Mouse (Mus musculus) lung, embryonic 14.5 days (tissue): ENCODE measurements around the gene Snai3. TPM values are rescaled to one million over a fixed set of nuclear protein-coding genes. Genes with fewer than 3 reads are reported as not detected.
A peak's percentile ranks its signal among the peaks of the same experiment; 100 is the strongest.

Experiments used
- ATAC-seq: fragments of 200-750 bp; cut with Nextera tagmentation; 2 replicates; pipeline ENCODE4 v1.8.0; 2017; ENCODE audit warnings: mild to moderate bottlenecking, moderate TSS enrichment, moderate library complexity; ENCODE audit not compliant: insufficient read depth
- DNase-seq: peaks from one replicate; pipeline ENCODE4 v3.0.0-alpha.2; 2015
- H3K27ac ChIP-seq: fragments of 300-500 bp; sonication (generic); 2 replicates; pipeline ENCODE4 v1.5.1; 2014; ENCODE audit warnings: low read depth, mild to moderate bottlenecking, moderate library complexity
- H3K27me3 ChIP-seq: fragments of 300-500 bp; sonication (generic); 2 replicates; pipeline ENCODE4 v1.6.1; 2014; ENCODE audit warnings: low read length, control low read depth; ENCODE audit not compliant: insufficient read depth
- H3K36me3 ChIP-seq: fragments of 300-500 bp; sonication (generic); 2 replicates; pipeline ENCODE4 v1.6.1; 2014; ENCODE audit warnings: control low read depth; ENCODE audit not compliant: insufficient read depth
- H3K4me1 ChIP-seq: fragments of 300-500 bp; sonication (generic); 2 replicates; pipeline ENCODE4 v1.6.1; 2014; ENCODE audit warnings: antibody characterized with exemption, control low read depth; ENCODE audit not compliant: insufficient read depth
- H3K4me2 ChIP-seq: fragments of 300-500 bp; sonication (generic); 2 replicates; pipeline ENCODE4 v1.6.1; 2014; ENCODE audit warnings: mild to moderate bottlenecking
- H3K4me3 ChIP-seq: fragments of 300-500 bp; sonication (generic); 2 replicates; pipeline ENCODE4 v1.5.1; 2014; ENCODE audit warnings: low read depth, low read length
- H3K9ac ChIP-seq: fragments of 300-500 bp; sonication (generic); 2 replicates; pipeline ENCODE4 v1.6.1; 2014
- H3K9me3 ChIP-seq: fragments of 300-500 bp; sonication (generic); 2 replicates; pipeline ENCODE4 v1.6.1; 2016; ENCODE audit warnings: low read depth, low read length, control low read depth
- CTCF ChIP-seq: IDR thresholded peaks from 2 replicates; pipeline ENCODE4 v1.5.1; 2016; ENCODE audit warnings: antibody characterized with exemption, low read depth
- WGBS: fragments of 180-500 bp; shearing (Covaris S2); extraction: QIAGEN DNeasy Blood & Tissue Kit; methylation state at CpG from one replicate; pipeline ENCODE4 v1.1.7; 2014; 5-methylcytosine and 5-hydroxymethylcytosine counted together
- microRNA-seq: library from miRNA; unstranded; fragments of <30 nt; microRNA quantifications from one replicate; pipeline ENCODE4, GENCODE M21; 2016; ENCODE audit warnings: borderline number of aligned reads
- polyA plus RNA-seq: library from polyadenylated mRNA; unstranded; fragments of >200 nt; fragmentation: Nextera tagmentation; extraction: Ambion mirVana; gene quantifications from 2 replicates; pipeline ENCODE4 v1.2.1, GENCODE M21; 2014

The Snai3 gene
- polyA plus RNA-seq, 1 experiment from 2014 or later: 1.3 TPM

DNA sequence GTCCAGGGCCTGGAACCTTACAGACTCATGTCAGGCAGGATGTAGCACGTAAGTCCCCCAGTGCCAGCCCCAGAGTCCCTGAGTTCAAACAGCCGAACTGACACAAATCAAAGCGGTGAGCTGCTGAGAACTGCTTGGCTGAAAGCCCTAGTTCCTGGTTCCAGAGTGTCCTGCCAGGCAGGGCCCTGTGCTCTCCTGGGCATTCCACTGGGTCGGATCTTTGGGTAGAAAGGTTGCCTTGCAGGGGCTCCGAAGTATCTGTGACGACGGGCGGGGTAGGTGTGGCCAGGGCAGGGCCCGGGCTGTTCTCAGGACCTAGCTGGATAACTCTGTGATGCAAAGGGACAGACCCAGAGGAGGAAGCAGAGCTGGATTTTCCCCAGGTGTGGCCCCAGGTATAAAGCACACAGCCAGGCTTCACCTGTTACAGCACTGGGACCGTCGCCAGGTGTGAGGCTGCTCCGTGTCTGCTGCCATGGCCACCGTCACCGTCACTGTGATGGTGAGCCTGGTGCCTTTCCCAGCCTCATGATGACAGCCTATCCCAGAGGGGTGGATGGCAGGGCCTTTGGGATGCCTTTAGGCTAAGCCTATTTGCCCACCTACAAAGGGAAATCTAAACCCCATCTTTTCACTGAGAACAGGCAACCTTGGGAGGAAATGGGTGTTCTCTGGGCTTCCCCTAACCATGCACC is 39.0 kb downstream of the Snai3 start, which contains the start of gene Il17c:
Gene Il17c (plus strand): TSS at position 645 of the 695 bp plus-strand sequence.
- WGBS: 77% methylated on average over 14 of the region's 14 CpGs
- peaks cover 32% of the 10 kb centered on the region for H3K36me3 ChIP-seq
- H3K4me1 ChIP-seq: no peaks in the 10 kb centered on the region
- TF ChIP-seq CTCF: no peak
- H3K27me3 ChIP-seq: no peaks in the 10 kb centered on the region
- no peak within 1 kb of the TSS for H3K4me2 ChIP-seq
- H3K9ac ChIP-seq: no peak within 1 kb of the TSS
- H3K4me3 ChIP-seq: no peak within 1 kb of the TSS
- no peak for DNase-seq
- no peaks in the 10 kb centered on the region for H3K9me3 ChIP-seq
- ATAC-seq: no peak
- no peak within 1 kb of the TSS for H3K27ac ChIP-seq

DNA sequence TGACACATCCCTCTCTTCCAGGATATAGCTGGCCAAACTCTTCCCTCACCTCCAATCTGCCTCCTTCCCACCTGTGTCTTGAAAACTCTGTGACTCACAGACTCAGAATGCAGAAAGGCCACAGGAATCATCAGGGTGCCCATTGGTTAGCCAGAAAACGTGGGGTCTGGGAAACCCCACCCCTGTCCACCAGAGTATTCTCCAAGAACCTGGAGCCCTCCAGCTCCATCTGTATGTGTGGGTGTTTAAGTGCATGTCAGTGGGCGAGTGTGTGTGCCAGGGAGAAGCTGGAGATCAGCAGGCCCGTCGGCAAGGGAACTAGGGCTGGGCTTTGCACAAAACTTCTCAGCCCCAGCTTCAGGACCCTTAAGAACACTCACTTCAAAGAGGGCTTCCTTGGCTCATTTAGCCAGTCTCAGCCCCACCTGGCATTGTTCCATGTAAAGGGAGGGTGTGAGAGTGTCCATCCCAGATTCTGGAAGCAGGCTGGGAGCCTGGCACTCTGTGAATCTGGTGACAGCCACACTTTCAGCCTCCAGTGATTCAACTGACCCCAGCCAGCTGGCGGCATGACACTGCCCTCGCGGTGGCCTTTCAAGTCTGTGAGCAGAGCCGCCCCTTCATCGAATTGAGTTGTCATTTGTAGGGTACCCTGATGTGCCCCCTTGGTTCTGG is 40.5 kb downstream of the Snai3 start:
- Histone ChIP-seq H3K27me3 (no peaks in the 10 kb centered on the region), H3K27ac (no peak overlapping the region; the same call in 1 of the 2 replicates), H3K4me2 (no peak overlapping the region), H3K4me1 (no peaks in the 10 kb centered on the region), H3K9ac (no peak overlapping the region), H3K9me3 (no peaks in the 10 kb centered on the region), H3K36me3 (peaks cover 42% of the 10 kb centered on the region), H3K4me3 (no peak overlapping the region)
- no peak for ATAC-seq
- 52% methylated on average over 9 of the region's 9 CpGs for WGBS
- TF ChIP-seq CTCF: no peak
- peak; percentile 66 for DNase-seq

DNA sequence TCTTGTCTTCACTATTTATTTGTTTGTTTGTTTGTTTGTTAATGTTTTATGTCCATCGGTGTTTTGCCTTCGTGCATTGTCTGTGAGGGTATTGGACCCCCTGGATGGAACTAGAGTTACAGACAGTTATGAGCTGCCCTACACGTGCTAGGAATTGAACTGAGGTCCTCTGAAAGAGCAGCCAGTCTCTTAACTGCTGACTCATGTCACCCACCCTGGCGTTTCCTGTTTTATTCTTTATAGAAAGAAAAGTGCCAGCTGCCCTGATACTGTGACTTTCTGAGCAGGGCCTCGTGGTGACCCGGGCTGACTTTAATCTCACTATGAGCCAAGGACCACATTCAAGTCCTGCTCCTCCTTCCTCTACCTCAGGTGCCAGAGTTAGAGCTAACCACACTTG is 45.0 kb downstream of the Snai3 start:
- H3K4me1 ChIP-seq: no peaks in the 10 kb centered on the region
- no peak overlapping the region for H3K9ac ChIP-seq
- H3K27me3 ChIP-seq: no peaks in the 10 kb centered on the region
- H3K36me3 ChIP-seq: peaks cover 86% of the 10 kb centered on the region
- 80% methylated on average over 6 of the region's 6 CpGs for whole genome bisulfite sequencing
- H3K9me3 ChIP-seq: no peaks in the 10 kb centered on the region
- ATAC-seq: no peak
- H3K27ac ChIP-seq: no peak overlapping the region
- TF ChIP-seq CTCF: no peak
- H3K4me3 ChIP-seq: no peak overlapping the region
- no peak overlapping the region for H3K4me2 ChIP-seq
- DNase-seq: no peak

DNA sequence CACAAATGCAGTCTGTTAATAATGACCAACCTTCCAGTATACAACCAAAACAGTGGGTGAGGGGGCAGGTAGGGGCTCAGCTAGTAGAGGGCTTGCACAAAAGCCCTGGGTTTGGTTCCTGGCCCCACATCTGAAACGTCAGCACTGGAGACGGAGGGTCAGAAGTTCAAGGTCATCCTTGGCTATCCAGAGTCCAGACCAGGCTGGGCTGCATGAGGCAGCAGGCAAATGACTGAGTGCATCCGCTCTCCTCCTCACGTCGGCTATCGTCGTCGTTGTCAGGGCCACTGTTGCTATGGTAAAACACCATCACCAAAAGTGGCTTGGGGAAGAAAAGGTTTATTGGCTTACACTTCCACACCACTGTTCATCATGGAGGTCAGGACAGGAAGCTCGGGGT is 46.2 kb downstream of the Snai3 start:
- Histone ChIP-seq H3K9ac (no peak overlapping the region), H3K9me3 (no peaks in the 10 kb centered on the region), H3K4me3 (no peak overlapping the region), H3K27me3 (no peaks in the 10 kb centered on the region), H3K27ac (no peak overlapping the region), H3K4me1 (no peaks in the 10 kb centered on the region), H3K4me2 (no peak overlapping the region), H3K36me3 (peaks cover 98% of the 10 kb centered on the region)
- ATAC-seq (no peak), DNase-seq (no peak)
- WGBS: 80% methylated on average over 9 of the region's 9 CpGs
- TF ChIP-seq CTCF: no peak

DNA sequence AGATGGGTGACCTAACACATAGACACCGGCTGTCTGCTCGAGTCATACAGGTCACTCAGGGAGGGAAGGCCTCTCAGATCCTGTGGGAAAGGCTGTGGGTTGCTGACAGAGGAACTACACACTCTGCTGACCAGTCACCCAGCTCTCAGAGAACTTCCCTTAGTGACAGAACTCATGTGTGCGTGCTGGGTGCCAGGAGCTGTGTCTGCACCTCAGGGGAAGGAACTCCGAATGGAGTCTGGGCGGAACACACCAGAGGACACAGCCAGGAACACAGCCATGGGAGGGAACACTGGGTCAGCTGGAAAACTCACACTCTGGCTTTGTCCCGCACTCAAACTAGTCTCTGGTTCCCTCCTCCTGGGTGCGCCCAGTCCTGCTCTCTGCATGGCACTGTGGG is 52.9 kb downstream of the Snai3 start:
- H3K9ac ChIP-seq: no peak overlapping the region
- no peak overlapping the region for H3K4me2 ChIP-seq
- no peaks in the 10 kb centered on the region for H3K9me3 ChIP-seq
- H3K27ac ChIP-seq: no peak overlapping the region
- no peak for TF ChIP-seq CTCF
- DNase-seq: no peak
- ATAC-seq: no peak
- 90% methylated on average over 7 of the region's 7 CpGs for WGBS
- H3K36me3 ChIP-seq: peaks cover 99% of the 10 kb centered on the region
- H3K4me3 ChIP-seq: no peak overlapping the region
- no peaks in the 10 kb centered on the region for H3K4me1 ChIP-seq
- H3K27me3 ChIP-seq: no peaks in the 10 kb centered on the region

DNA sequence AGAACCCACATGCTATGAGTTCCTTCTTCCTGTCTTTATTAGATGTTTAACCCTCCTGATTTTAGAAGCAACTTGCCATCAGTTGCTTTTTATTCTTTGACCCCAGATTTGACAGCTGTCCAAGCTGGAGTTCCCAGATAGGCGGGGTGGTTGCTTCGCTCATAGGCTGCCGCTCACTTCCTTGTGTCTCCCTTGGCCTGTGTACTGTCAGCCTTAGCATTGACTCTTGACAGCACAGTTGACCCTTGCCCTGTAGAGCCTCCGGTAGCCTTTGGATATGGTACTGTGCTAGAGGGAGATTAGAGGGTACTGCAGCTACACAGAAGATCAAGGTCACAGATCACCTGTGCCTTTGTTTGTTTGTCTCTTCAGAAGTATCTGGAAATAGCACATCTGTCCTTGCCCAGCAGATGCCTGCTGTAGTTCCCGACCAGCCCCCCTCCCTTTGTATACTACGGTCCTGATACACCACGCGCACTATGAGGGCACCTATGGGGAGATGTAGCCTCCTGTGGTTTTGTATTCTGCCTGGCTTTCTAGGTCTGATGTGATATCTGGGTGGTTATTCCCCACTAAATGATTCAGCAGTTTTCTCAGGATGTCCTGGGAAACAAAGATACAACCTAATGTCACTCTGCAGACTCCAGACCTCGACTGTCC is 55.3 kb downstream of the Snai3 start:
- DNase-seq (no peak), ATAC-seq (no peak)
- Histone ChIP-seq H3K36me3 (peaks cover 99% of the 10 kb centered on the region), H3K4me3 (no peak overlapping the region), H3K27ac (no peak overlapping the region), H3K4me2 (no peak overlapping the region), H3K9me3 (no peaks in the 10 kb centered on the region), H3K9ac (no peak overlapping the region), H3K4me1 (no peaks in the 10 kb centered on the region), H3K27me3 (no peaks in the 10 kb centered on the region)
- WGBS: 86% methylated on average over 9 of the region's 9 CpGs
- no peak for TF ChIP-seq CTCF

Small RNA genes lying within 50 kb of the gene (microRNA-seq; reads per million reads assigned to microRNA genes)
- not detected for gene Gm24366

Other genes starting within 250 kb of the Snai3 start
- 2.7 and 2.9 TPM in 2 replicates for gene Zfpm1, start 178.6 kb downstream of the Snai3 start, polyA plus RNA-seq
- gene Trhr2, start 100.0 kb downstream of the Snai3 start, polyA plus RNA-seq: not detected in 2 replicates
- gene Zc3h18, start 84.1 kb downstream of the Snai3 start, polyA plus RNA-seq: 42.4 and 44.3 TPM in 2 replicates
- gene Il17c, start 38.7 kb downstream of the Snai3 start, polyA plus RNA-seq: 0.27 TPM in 1 of 2 replicates, not detected in the other
- 165 and 175 TPM in 2 replicates for gene Cyba, start 27.8 kb downstream of the Snai3 start, polyA plus RNA-seq
- gene Mvd, start 17.3 kb downstream of the Snai3 start, polyA plus RNA-seq: 27.1 and 29.5 TPM in 2 replicates
- 34.7 and 37.2 TPM in 2 replicates for gene Rnf166, start 15.3 kb upstream of the Snai3 start, polyA plus RNA-seq
- 45.4 and 56.2 TPM in 2 replicates for gene Ctu2, start 15.4 kb upstream of the Snai3 start, polyA plus RNA-seq
- 26.6 and 27.7 TPM in 2 replicates for gene Piezo1, start 90.6 kb upstream of the Snai3 start, polyA plus RNA-seq
- 47.1 and 50.3 TPM in 2 replicates for gene Cdt1, start 107.3 kb upstream of the Snai3 start, polyA plus RNA-seq
- 338 and 366 TPM in 2 replicates for gene Aprt, start 116.2 kb upstream of the Snai3 start, polyA plus RNA-seq
- gene Galns, start 150.7 kb upstream of the Snai3 start, polyA plus RNA-seq: 11.7 and 12.5 TPM in 2 replicates
- 49.7 and 57.2 TPM in 2 replicates for gene Trappc2l, start 150.9 kb upstream of the Snai3 start, polyA plus RNA-seq
- not detected in 2 replicates for gene Pabpn1l, start 162.0 kb upstream of the Snai3 start, polyA plus RNA-seq
- 4.7 and 5.7 TPM in 2 replicates for gene Cbfa2t3, start 238.4 kb upstream of the Snai3 start, polyA plus RNA-seq